In the genomic region with DNA sequence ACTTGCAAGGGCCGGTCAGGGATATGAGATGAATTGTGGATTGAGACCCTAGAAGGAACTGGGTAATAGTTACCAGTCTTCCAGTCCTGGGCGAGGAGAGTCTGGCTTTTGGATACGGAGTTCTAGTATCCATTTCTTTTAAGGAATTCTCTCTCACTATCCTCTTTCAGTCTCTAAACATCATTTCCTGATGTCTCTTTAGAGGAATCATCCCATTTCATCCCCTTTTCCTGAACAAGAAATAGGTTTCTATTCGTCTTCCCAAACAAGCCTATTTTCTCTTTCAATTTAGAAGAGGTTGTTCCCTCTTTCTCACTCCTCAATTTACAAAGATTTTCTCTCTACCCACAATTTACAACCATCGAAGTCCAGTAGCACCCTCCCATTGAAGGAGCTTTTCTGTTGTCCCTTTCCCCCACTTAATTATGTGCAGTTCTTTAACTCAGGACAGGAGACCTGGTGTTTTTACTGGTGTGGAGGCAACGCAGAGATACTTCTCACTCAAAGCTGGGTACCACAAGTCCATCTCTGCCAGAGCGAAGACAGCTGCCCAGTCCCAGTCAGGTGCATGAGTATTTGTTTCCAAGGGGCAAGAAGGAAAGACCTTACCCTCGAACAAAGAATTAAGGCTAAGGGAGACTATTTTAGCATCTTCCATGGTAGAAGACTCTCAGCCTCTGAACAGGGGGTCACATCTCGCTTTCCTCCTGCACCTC, we compare ENCODE assay signal across 9 mouse cellular contexts. TPM values are rescaled to one million over a fixed set of nuclear protein-coding genes. Genes with fewer than 3 reads are reported as not detected.
DNase-seq lines count a peak whose midpoint lies in the region; ATAC-seq and TF ChIP-seq lines count a peak whose summit lies in the region.
"Had no signal": no experiment of that assay in that cellular context is flagged by ENCODE, and none has a peak within 500 bp of the region (broad histone marks: within the 10 kb centered on the region; RNA-seq: fewer than 3 reads in every experiment).

No protein-coding gene starts in this region.

- no peak for TF ChIP-seq EP300 in heart, postnatal 0 days (IDR thresholded peaks at IDR 0.05; ENCODE audit: low read depth)
- TF ChIP-seq EP300 in liver, postnatal 0 days (IDR thresholded peaks at IDR 0.05; ENCODE audit: low read depth) = no peak

- ATAC-seq in G1E (ENCODE audit: extremely low read depth, insufficient number of reproducible peaks, low FRiP score, poor library complexity, severe bottlenecking) = no peak
- no peak for ATAC-seq in heart, postnatal 0 days (ENCODE audit: insufficient read depth, low read depth)
- no peak for ATAC-seq in liver, postnatal 0 days

- H3K4me2 ChIP-seq in heart, postnatal 0 days (ENCODE audit: low read depth, low read length) = peak overlapping the region; percentile 81
- H3K4me2 ChIP-seq in liver, postnatal 0 days (ENCODE audit: low read depth, low read length) = peak overlapping the region; percentile 70

- H3K36me3 ChIP-seq in G1E (replicated peaks) = no peaks in the 10 kb centered on the region
- H3K36me3 ChIP-seq in heart, postnatal 0 days (replicated peaks; ENCODE audit: control insufficient read depth, insufficient read depth, low read length) = no peaks in the 10 kb centered on the region
- no peaks in the 10 kb centered on the region for H3K36me3 ChIP-seq in liver, postnatal 0 days (replicated peaks; ENCODE audit: insufficient read depth, low read length)

- H3K4me1 ChIP-seq in G1E (ENCODE audit: insufficient read depth, low read depth, low read length) = peaks cover 23% of the 10 kb centered on the region
- H3K4me1 ChIP-seq in heart, postnatal 0 days (ENCODE audit: control insufficient read depth, insufficient read depth) = peaks cover 10% of the 10 kb centered on the region; the same call in 1 of the 2 replicates
- H3K4me1 ChIP-seq in liver, postnatal 0 days (ENCODE audit: insufficient read depth) = peaks cover 4% of the 10 kb centered on the region; the same call in 1 of the 2 replicates

- H3K27me3 ChIP-seq in G1E (ENCODE audit: insufficient read depth, low read length) = peaks cover 87% of the 10 kb centered on the region
- H3K27me3 ChIP-seq in heart, postnatal 0 days (ENCODE audit: control insufficient read depth, insufficient read depth, low read length) = peaks cover 100% of the 10 kb centered on the region
- H3K27me3 ChIP-seq in liver, postnatal 0 days (ENCODE audit: insufficient read depth, low read length) = peaks cover 97% of the 10 kb centered on the region

- no peak overlapping the region for H3K27ac ChIP-seq in heart, postnatal 0 days (ENCODE audit: low read depth)
- no peak overlapping the region for H3K27ac ChIP-seq in liver, postnatal 0 days (ENCODE audit: low read depth)
- H3K27ac ChIP-seq: macrophage had no signal

- WGBS in heart, postnatal 0 days = 5% methylated on average over 9 of the region's 9 CpGs
- 5% methylated on average over 9 of the region's 9 CpGs for WGBS in liver, postnatal 0 days (ENCODE audit: insufficient replicate concordance)

- no peak for TF ChIP-seq CTCF in G1E (IDR thresholded peaks at IDR 0.05; ENCODE audit: low read depth, low read length)
- no peak for TF ChIP-seq CTCF in heart, postnatal 0 days (IDR thresholded peaks at IDR 0.05; ENCODE audit: low read depth)
- no peak for TF ChIP-seq CTCF in liver, postnatal 0 days (IDR thresholded peaks at IDR 0.05; ENCODE audit: low read depth)

- peak; percentile 8 to 38 for DNase-seq in cerebellum, postnatal 10 days
- no peak for DNase-seq in cerebellum, adult 18-20 months
- no peak for DNase-seq in G1E (ENCODE audit: low spot score)
- no peak for DNase-seq in heart, postnatal 0 days (ENCODE audit: low spot score)
- DNase-seq in liver, postnatal 0 days = no peak
- DNase-seq in spleen, postnatal 36 days (ENCODE audit: low spot score in 2 of 2) = no peak
- DNase-seq in urinary bladder, adult 2 months (ENCODE audit: low spot score) = no peak
- DNase-seq in urinary bladder, postnatal 4 days (ENCODE audit: low spot score in 2 of 2) = no peak

- peak overlapping the region; percentile 69; the same call in 1 of the 2 replicates for H3K4me3 ChIP-seq in G1E (ENCODE audit: low read depth, low read length)
- H3K4me3 ChIP-seq in heart, postnatal 0 days (ENCODE audit: low read depth, low read length) = peak overlapping the region; percentile 51
- peak overlapping the region; percentile 53 for H3K4me3 ChIP-seq in liver, postnatal 0 days (ENCODE audit: low read depth, low read length)

- H3K9ac ChIP-seq in heart, postnatal 0 days (replicated peaks; ENCODE audit: low read depth, low read length) = no peak overlapping the region
- H3K9ac ChIP-seq in liver, postnatal 0 days (replicated peaks) = no peak overlapping the region

- H3K9me3 ChIP-seq in G1E (replicated peaks) = no peaks in the 10 kb centered on the region
- H3K9me3 ChIP-seq in heart, postnatal 0 days (replicated peaks; ENCODE audit: control insufficient read depth, low read length) = no peaks in the 10 kb centered on the region
- H3K9me3 ChIP-seq in liver, postnatal 0 days (ENCODE audit: low read length) = no peaks in the 10 kb centered on the region

RNA-seq across cellular contexts. Expression of gene Lhx2, which starts 1.0 kb away (rescaled TPM):
- total RNA-seq in G1E (2014; fragmentation: Nextera tagmentation) (not detected in 2 replicates), G1E (2017) (0.05 and 0.06 TPM in 2 replicates)
- polyA plus RNA-seq in G1E (2012) = 0.05 and 0.08 TPM in 2 replicates
- not detected in 2 replicates for total RNA-seq in heart, postnatal 0 days (2014; rRNA removed; ENCODE audit: low replicate concordance)
- polyA plus RNA-seq in heart, postnatal 0 days (2015; fragmentation: Nextera tagmentation; extraction: Ambion mirVana) = 0.04 TPM in 1 of 2 replicates, not detected in the other
- 1.7 and 2.8 TPM in 2 replicates for polyA plus RNA-seq in liver, postnatal 0 days (2015; fragmentation: Nextera tagmentation; extraction: Ambion mirVana)
- polyA plus RNA-seq in urinary bladder, adult 2 months (2012; rRNA removed) = 0.12 TPM in 1 of 2 replicates, not detected in the other

RNA-seq across cellular contexts. Expression of gene Dennd1a, which starts 52.9 kb away (rescaled TPM):
- total RNA-seq in G1E (2014; fragmentation: Nextera tagmentation) (64.9 and 78.7 TPM in 2 replicates), G1E (2017) (24.2 and 25.5 TPM in 2 replicates)
- 71.0 and 80.8 TPM in 2 replicates for polyA plus RNA-seq in G1E (2012)
- 15.8 and 23.7 TPM in 2 replicates for total RNA-seq in heart, postnatal 0 days (2014; rRNA removed; ENCODE audit: low replicate concordance)
- 5.7 and 5.8 TPM in 2 replicates for polyA plus RNA-seq in heart, postnatal 0 days (2015; fragmentation: Nextera tagmentation; extraction: Ambion mirVana)
- polyA plus RNA-seq in liver, postnatal 0 days (2015; fragmentation: Nextera tagmentation; extraction: Ambion mirVana) = 3.6 and 3.8 TPM in 2 replicates
- polyA plus RNA-seq in urinary bladder, adult 2 months (2012; rRNA removed) = 7.2 and 13.8 TPM in 2 replicates

Comparison
In these comparisons a context has a peak if more than half of its experiments do, and no peak if none do; other contexts are left out.
1. DNase-seq: peak in cerebellum, postnatal 10 days (2 of 2); none in cerebellum, adult 18-20 months (0 of 2), G1E (single experiment), heart, postnatal 0 days (single experiment), liver, postnatal 0 days (single experiment), spleen, postnatal 36 days (0 of 2), urinary bladder, adult 2 months (single experiment) and urinary bladder, postnatal 4 days (0 of 2).
2. Peak in every context shown above with its lines, with median percentiles within 50 percentile points of each other: H3K4me3 ChIP-seq.